Mouse (Mus musculus) kidney, postnatal 0 days (tissue): Measurements from ENCODE around the gene Sct. TPM values are rescaled to one million over a fixed set of nuclear protein-coding genes. Genes with fewer than 3 reads are reported as not detected.
A peak's percentile ranks its signal among the peaks of the same experiment; 100 is the strongest.

Source experiments
- ATAC-seq: fragments of 200-750 bp; cut with Nextera tagmentation; replicated peaks from 2 replicates; pipeline ENCODE4 v1.8.0; 2017; ENCODE audit warnings: low read depth, moderate number of reproducible peaks, moderate TSS enrichment, moderate library complexity; ENCODE audit not compliant: low FRiP score
- DNase-seq: peaks from one replicate; pipeline ENCODE4 v3.0.0-alpha.2; 2016; ENCODE audit warnings: low spot score
- H3K27ac ChIP-seq: fragments of 300-500 bp; sonication (generic); 2 replicates; pipeline ENCODE4 v1.5.1; 2014; ENCODE audit warnings: mild to moderate bottlenecking
- H3K27me3 ChIP-seq: fragments of 300-500 bp; sonication (generic); 2 replicates; pipeline ENCODE4 v1.6.1; 2014; ENCODE audit warnings: low read length, mixed read lengths; ENCODE audit not compliant: insufficient read depth
- H3K36me3 ChIP-seq: fragments of 300-500 bp; sonication (generic); 2 replicates; pipeline ENCODE4 v1.6.1; 2014; ENCODE audit warnings: low read length, mixed read lengths; ENCODE audit not compliant: insufficient read depth
- H3K4me1 ChIP-seq: fragments of 300-500 bp; sonication (generic); replicated peaks from 2 replicates; pipeline ENCODE4 v1.6.1; 2014; ENCODE audit warnings: antibody characterized with exemption, low read length, mixed read lengths; ENCODE audit not compliant: insufficient read depth
- H3K4me2 ChIP-seq: fragments of 300-500 bp; sonication (generic); 2 replicates; pipeline ENCODE4 v1.6.1; 2014; ENCODE audit warnings: mild to moderate bottlenecking, low read length, moderate library complexity, mixed read lengths
- H3K4me3 ChIP-seq: fragments of 300-500 bp; sonication (generic); replicated peaks from 2 replicates; pipeline ENCODE4 v1.5.1; 2014; ENCODE audit warnings: low read depth, low read length
- H3K9ac ChIP-seq: fragments of 300-500 bp; sonication (generic); 2 replicates; pipeline ENCODE4 v1.6.1; 2014; ENCODE audit warnings: low read depth, low read length
- H3K9me3 ChIP-seq: fragments of 300-500 bp; sonication (generic); replicated peaks from 2 replicates; pipeline ENCODE4 v1.6.1; 2016; ENCODE audit warnings: low read length, inconsistent platforms, mixed read lengths
- CTCF ChIP-seq: IDR thresholded peaks from 2 replicates; pipeline ENCODE4 v1.5.1; 2016; ENCODE audit warnings: antibody characterized with exemption, low read depth, mild to moderate bottlenecking, moderate library complexity
- WGBS: fragments of 180-500 bp; shearing (Covaris S2); extraction: QIAGEN DNeasy Blood & Tissue Kit; methylation state at CpG from one replicate; pipeline ENCODE4 v1.1.7; 2014; 5-methylcytosine and 5-hydroxymethylcytosine counted together
- polyA plus RNA-seq: library from polyadenylated mRNA; unstranded; fragments of >200 nt; fragmentation: Nextera tagmentation; extraction: Ambion mirVana; gene quantifications from 2 replicates; pipeline ENCODE4 v1.2.1, GENCODE M21; 2015

The Sct gene
- polyA plus RNA-seq, 1 experiment from 2014 or later = 37.9 TPM

DNA sequence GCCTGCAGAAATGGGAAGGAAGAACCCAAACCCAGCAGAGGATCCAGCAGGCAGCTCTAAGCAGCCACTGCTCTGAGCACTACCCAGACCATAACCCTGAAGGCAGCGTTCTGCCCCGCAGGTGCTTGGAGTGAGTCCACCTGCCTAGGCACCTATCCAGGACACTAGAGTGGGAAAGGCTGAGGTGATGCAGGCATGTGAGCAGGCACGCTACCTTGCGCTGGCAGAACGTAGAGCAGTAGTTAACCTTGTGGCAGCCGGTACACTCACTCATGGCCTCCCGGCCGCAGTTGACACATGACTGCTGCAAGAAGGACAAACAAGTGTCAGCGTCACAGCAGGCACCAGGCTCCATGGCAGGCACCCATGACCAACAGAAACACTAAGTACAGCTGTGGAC, 22.5 kb upstream of the Sct start:
- no peak for ATAC-seq
- peaks cover 37% of the 10 kb centered on the region for H3K36me3 ChIP-seq
- 98% methylated on average over 9 of the region's 9 CpGs for WGBS

DNA sequence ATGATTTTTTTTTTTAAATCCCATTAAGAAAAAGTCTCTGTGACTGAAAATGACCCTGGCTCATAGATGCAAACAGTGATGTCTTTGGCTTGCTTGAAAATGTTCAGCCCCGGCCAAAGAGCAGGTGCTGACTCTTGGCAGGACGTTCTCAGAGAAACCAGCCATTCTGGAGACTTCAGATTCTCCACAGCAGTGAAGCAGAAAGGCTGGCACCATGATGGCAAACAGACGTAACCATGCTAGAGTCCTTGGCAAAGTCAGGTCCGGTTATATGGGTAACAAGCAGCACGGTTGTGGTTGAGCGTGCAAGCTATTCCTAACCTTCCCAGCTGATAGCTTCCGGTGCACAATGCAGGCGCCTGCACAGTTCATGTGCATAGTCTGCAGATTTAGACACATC, 20.2 kb upstream of the Sct start:
- no peak for ATAC-seq
- Histone ChIP-seq H3K9ac (no peak overlapping the region), H3K9me3 (no peaks in the 10 kb centered on the region), H3K4me3 (no peak overlapping the region), H3K4me1 (peaks cover 5% of the 10 kb centered on the region; the same call in 1 of the 2 replicates), H3K4me2 (no peak overlapping the region), H3K27ac (no peak overlapping the region), H3K36me3 (peaks cover 27% of the 10 kb centered on the region), H3K27me3 (peaks cover 6% of the 10 kb centered on the region; the same call in 1 of the 2 replicates)
- no peak for TF ChIP-seq CTCF
- no peak for DNase-seq
- WGBS = 95% methylated on average over 8 of the region's 8 CpGs

More for the DNA sequence above, 22.5 kb upstream of the Sct start:
- Histone ChIP-seq H3K27ac (no peak overlapping the region), H3K9ac (no peak overlapping the region), H3K27me3 (no peaks in the 10 kb centered on the region), H3K4me2 (no peak overlapping the region), H3K9me3 (no peaks in the 10 kb centered on the region), H3K4me1 (no peaks in the 10 kb centered on the region), H3K4me3 (no peak overlapping the region)
- TF ChIP-seq CTCF = no peak
- DNase-seq = no peak

DNA sequence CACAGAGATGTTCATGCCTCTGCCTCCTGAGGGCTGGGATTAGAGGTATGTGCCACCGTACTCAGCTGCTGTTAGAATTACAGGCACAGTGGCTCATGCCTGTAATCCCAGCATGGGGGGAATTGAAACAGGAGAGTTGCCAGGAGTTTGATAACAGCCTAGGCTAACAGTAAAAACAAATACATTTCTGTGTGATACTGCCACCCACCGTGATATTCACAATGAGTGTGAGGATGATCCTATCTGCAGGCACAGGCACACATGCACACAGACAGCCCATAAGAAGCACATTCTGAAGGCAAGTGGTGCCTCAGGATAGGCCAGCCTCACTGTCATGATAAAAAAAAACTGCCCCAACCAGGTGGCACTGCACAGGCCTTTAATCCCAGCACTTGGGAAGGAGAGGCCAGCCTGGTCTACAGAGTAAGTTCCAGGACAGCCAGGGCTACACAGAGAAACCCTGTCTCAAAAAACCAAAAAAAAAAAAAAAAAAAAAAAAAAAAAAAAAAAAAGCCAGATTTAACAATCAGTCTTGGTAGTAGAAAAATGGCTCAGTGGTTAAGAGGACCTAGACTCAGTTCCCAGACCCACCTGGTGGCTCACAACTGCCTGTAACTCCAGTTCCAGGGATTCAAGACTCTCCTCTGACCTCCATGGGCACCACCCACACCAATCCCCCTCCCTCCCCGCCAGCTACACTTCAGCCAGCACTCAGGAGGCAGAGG, 19.2 kb upstream of the Sct start:
- DNase-seq (no peak), ATAC-seq (no peak)
- Histone ChIP-seq H3K27me3 (peaks cover 16% of the 10 kb centered on the region), H3K4me2 (no peak overlapping the region), H3K36me3 (peaks cover 21% of the 10 kb centered on the region), H3K9ac (no peak overlapping the region), H3K4me1 (peaks cover 10% of the 10 kb centered on the region; the same call in 1 of the 2 replicates), H3K9me3 (no peaks in the 10 kb centered on the region), H3K4me3 (no peak overlapping the region), H3K27ac (no peak overlapping the region)
- WGBS = 72% methylated on average over 3 of the region's 3 CpGs
- no peak for TF ChIP-seq CTCF

DNA sequence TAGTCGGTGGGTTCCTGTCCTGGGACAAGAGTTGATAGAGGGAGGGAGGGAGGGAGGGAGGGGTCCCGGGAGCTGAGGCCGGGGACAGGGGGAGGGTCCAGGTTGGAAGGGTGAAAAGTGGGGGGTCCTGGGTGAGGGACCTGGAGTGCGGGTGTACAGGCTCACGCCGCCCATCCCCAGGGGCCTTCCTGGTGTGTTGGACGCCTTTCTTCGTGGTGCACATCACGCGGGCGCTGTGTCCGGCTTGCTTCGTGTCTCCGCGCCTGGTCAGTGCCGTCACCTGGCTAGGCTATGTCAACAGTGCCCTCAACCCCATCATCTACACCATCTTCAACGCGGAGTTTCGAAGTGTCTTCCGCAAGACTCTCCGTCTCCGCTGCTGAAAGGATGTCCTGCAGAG, 15.5 kb upstream of the Sct start:
- ATAC-seq = no peak
- DNase-seq = no peak
- H3K36me3 ChIP-seq = no peaks in the 10 kb centered on the region
- H3K27me3 ChIP-seq = peaks cover 22% of the 10 kb centered on the region
- H3K9ac ChIP-seq = peak overlapping the region; percentile 46
- 9% methylated on average over 19 of the region's 22 CpGs for WGBS
- peak overlapping the region; percentile 29 for H3K4me3 ChIP-seq
- no peak for TF ChIP-seq CTCF
- H3K9me3 ChIP-seq = no peaks in the 10 kb centered on the region
- H3K4me1 ChIP-seq = peaks cover 12% of the 10 kb centered on the region; the same call in 1 of the 2 replicates
- no peak overlapping the region for H3K27ac ChIP-seq
- H3K4me2 ChIP-seq = peak overlapping the region; percentile 63

DNA sequence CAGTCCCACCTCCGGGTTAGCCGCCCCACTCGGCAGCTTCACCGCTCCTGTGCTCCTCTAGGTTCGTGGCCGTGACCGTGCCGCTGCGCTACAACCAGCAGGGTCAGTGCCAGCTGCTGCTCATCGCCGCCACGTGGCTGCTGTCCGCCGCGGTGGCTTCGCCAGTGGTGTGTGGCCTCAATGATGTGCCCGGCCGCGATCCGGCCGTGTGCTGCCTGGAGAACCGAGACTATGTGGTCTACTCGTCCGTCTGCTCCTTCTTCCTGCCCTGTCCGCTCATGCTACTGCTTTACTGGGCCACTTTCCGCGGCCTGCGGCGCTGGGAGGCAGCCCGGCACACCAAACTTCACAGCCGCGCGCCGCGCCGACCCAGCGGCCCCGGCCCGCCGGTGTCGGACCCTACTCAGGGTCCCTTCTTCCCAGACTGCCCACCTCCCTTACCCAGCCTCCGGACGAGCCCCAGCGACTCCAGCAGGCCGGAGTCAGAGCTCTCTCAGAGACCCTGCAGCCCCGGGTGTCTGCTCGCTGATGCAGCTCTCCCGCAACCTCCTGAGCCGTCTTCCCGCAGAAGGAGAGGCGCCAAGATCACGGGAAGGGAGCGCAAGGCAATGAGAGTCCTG, 15.0 kb upstream of the Sct start:
- Histone ChIP-seq H3K4me2 (peak overlapping the region; percentile 63), H3K4me3 (peak overlapping the region; percentile 29), H3K27ac (no peak overlapping the region), H3K36me3 (no peaks in the 10 kb centered on the region), H3K9me3 (no peaks in the 10 kb centered on the region), H3K4me1 (peaks cover 12% of the 10 kb centered on the region; the same call in 1 of the 2 replicates), H3K9ac (peak overlapping the region; percentile 46), H3K27me3 (peaks cover 22% of the 10 kb centered on the region)
- ATAC-seq = peak; percentile 9; the same call in 1 of the 2 replicates
- WGBS = 1% methylated on average over 53 of the region's 53 CpGs
- DNase-seq = peak; percentile 33
- TF ChIP-seq CTCF = no peak

DNA sequence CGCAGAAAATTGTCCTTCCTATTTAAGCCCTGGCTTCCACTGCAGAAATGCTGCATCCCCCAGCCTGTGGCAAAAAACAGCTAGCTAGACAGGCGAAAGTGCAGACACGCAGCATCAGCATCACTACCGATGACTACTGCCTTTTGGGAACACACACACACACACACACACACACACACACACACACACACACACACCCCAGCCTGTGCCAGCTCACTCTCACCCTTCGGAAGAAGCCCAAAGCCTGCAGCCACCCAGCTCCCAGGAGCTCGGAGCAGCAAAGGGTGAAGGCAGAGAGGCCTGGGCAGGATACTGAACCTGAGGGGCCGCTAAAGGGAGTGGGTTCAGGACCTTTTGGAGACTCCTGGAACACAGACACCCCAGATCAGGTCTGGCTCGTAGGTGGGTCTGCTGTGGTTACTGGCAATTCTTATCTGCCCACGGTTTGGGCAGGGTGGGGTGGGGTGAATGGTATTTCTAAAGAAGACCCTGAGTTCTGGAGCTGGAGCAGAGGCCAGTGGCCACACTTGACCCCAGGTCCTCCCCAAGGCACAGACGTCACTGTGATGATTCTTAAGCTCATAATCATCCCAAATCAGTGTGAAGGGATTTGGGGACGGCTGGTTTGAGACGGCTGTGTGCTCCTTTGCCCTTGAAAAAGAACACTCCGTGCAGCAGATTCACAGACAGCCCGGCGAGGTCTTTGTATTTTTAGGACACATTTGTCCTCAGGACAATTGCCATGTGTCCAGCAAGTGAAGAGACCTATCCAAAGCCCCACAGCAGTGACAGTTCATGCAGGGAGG, 13.9 kb upstream of the Sct start:
- H3K27me3 ChIP-seq = peaks cover 22% of the 10 kb centered on the region
- no peak overlapping the region for H3K27ac ChIP-seq
- DNase-seq (no peak), ATAC-seq (no peak)
- no peaks in the 10 kb centered on the region for H3K36me3 ChIP-seq
- WGBS = 57% methylated on average over 15 of the region's 15 CpGs
- H3K4me3 ChIP-seq = peak overlapping the region; percentile 44; the same call in 1 of the 2 replicates
- H3K4me2 ChIP-seq = peak overlapping the region; percentile 68
- H3K9me3 ChIP-seq = no peaks in the 10 kb centered on the region
- H3K4me1 ChIP-seq = peaks cover 12% of the 10 kb centered on the region; the same call in 1 of the 2 replicates
- H3K9ac ChIP-seq = 0 out of 2 replicates have a peak overlapping the region, but pooled peaks have one; percentile 44
- TF ChIP-seq CTCF = no peak
